Mouse (Mus musculus): ENCODE measurements around the gene Ankmy1.

Ankmy1 gene

DNA sequence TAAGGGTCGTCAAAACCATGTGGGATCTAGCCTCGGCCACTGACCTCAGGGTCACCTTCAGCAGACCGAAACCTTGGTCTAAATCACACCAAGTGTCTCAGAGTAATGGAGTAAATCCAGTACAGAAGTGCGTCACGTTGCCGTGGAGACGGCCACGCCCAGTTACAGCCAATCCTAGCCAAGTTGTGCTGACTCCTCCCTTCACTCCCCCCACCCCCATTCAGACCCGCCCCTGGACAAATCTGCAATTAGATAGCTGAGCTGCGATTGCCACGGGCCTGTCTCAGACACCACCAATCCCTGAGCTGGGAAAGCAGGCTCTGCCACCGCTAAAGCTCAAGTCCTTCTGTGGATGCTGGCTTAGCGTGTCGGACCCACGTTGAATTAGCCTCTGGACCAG lies at the start of gene Ankmy1:
Ankmy1 (minus strand) TSS at position 121 of the 400 bp plus-strand sequence.
- in situ Hi-C loops (cut with MboI, MseI): loop anchor here (25.0 kb wide), 1 partner anchor 1490 kb away; the partner anchor contains the start of gene Hes6

DNA sequence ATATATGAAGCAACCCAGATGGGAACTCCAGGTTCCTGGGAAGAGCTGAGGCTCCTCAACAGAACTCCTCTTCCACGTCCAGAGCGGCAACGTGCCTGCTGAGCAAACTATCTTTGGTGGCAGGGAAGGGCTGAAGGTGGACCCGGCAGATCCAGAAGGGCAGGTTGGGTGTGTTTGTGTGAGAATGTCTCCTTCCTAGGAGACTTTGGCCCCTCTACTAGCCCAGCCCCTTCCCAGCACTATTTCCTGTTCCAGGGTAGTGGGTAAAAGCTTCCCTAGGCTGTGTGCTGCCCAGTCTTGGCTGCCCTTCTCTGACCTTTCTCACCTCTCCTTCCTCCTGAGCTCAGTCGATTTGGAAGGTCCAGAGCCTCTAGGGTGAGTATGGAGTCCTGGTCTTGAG lies 47.9 kb upstream of the Ankmy1 start, which contains the start of gene Gpr35:
Gpr35 (plus strand) TSS at position 259 of the 400 bp plus-strand sequence.
- in situ Hi-C loops (cut with MboI, MseI): no loop called here

DNA sequence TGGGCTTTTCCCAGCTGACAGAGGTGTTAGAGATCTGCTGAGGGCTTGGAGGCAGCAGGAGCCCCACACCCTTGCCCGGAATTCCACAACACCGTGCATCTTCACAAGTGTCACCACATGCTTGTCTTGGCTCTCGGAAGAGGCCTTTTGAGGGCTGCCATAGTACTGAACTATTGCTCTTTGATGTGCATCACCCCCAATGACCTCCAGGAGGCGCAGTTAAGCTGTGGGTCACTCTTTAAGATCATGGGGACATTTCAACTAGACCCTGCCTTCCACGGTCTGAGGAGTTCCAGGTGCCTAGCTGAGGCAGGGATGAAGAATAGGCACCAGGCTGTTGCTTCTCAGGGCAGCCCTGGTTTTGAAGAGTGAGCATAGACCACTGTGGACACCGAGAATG lies 46.7 kb upstream of the Ankmy1 start:
- in situ Hi-C loops (cut with MboI, MseI): no loop called here

DNA sequence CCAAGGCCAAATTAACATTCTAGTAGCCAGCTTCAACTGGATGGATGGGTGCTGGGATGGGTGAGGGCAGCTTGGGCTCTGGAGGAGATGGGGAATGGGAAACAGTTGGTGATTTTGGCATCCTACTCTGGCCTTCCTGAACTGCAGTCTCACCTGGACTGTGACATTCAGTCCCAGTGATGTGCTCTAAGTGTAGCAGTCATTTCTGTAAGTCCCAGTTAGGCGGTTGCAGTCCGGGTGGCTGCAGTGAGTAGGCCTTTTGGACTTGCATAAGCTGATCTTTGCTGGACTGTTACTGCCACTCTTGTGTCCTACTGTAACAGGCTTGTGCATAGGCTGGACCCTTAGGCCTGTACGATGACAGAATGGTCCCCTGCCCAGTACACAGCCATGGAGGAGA lies 45.3 kb upstream of the Ankmy1 start:
- in situ Hi-C loops (cut with MboI, MseI): no loop called here

DNA sequence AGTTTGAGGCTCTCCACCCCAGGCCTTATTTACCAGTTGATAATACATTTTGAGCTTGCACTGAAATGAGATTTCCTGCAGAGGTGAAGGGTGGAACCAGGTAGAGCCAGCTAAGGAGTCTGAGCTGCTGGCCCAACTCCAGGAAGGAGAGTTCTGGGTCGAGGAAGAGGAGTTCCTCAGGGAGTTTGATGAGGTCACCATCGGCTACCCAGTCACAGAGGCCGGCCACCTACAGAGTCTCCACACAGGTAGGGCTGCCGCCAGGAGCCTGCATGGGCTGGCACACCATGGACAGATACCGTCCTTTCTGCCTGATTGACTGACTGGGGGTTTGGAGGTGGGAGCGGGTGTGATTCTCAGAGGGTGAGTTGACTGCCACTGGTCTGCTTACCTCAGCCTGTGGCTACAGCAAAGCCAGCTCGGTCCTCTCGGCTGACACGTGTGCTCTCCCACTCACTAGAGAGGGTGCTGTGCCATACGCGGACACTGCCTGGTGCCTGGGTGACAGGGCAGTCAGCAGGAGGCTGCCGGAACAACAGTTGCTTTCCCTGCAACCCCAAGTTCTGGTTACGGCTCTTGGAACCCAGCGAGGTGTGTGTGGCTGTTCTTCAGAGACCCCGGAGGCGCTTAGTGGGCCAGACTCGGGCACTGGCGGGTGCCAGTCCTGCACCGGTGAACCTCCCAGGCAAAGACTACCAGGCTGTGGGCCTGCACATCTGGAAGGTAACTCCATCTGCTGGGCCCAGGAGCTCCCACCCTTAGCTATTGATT lies 40.7 kb upstream of the Ankmy1 start:
- in situ Hi-C loops (cut with MboI, MseI): no loop called here

DNA sequence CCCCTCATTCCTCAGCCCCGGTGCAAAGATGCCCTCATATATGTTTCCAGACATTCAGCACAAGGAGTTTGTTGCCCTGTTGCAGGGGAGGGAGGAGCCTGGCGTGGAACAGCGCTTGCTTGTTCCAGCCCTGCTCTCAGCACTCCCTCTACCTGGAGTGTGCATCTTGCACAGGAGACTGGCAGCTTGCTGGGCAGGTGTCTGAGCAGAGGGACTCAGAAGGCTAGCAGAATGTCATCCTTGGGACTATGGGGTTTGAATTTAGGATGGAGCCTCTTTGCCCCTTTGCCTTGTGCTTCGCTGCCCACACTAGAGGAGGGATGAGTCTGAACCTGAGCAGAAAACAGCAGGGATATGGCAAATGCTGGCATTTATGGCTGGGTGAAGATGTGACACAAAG lies 37.0 kb upstream of the Ankmy1 start:
- in situ Hi-C loops (cut with MboI, MseI): no loop called here

DNA sequence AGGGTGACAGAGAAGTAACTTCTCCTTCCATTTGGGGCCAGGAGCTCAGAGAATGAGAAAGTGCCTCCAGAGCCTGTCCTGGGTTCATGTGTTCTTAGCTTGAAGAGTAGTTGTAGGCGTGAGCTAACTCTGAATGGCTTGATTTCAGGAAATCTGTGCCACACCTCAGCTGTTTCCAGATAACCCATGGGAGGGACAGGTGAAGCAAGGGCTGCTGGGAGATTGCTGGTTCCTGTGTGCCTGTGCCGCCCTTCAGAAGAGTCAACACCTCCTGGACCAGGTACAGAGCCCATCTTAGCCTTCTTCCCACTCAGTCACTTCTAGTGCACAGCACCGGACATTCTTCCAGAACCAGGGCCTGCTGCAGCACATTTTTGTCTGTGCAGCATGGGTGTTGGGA lies 35.1 kb upstream of the Ankmy1 start:
- in situ Hi-C loops (cut with MboI, MseI): no loop called here

DNA sequence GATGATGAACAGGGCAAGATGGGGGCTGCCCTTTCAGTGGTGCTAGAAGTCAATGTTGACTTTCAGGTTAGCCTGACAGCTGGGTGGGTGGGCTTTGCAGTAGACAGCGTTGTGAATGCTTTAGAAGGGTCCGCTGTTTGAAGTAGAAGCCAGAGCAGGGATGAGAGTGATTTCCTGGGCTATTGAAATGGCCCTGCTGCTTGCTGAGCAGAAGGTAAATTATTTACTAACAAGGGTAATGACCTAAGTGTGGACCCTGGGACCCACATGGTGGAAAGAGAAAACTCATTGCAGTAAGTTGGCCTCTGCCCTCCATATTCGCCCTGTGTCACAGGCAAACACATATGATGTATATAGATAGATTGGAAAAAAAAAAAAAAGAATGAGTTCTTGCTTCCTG lies 33.8 kb upstream of the Ankmy1 start:
- in situ Hi-C loops (cut with MboI, MseI): no loop called here

DNA sequence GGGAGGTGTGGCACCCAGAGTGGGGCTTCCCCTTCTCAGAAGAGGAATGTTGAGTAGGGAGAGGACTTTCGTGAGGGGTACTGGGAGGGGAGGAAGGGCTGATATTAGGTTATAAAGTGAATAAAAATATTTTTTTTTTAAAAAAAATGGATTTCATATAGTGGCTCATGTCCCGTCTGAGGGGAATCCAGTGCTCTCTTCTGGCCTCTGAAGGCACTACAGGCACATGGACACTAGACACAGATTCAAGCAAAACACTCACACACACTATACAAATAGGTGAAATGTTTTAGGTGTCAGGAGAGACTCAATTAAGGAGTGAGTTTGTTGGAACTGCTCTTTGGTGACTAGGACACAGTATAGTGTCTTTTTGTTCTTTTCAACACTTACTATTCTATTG lies 33.3 kb upstream of the Ankmy1 start:
- in situ Hi-C loops (cut with MboI, MseI): no loop called here

DNA sequence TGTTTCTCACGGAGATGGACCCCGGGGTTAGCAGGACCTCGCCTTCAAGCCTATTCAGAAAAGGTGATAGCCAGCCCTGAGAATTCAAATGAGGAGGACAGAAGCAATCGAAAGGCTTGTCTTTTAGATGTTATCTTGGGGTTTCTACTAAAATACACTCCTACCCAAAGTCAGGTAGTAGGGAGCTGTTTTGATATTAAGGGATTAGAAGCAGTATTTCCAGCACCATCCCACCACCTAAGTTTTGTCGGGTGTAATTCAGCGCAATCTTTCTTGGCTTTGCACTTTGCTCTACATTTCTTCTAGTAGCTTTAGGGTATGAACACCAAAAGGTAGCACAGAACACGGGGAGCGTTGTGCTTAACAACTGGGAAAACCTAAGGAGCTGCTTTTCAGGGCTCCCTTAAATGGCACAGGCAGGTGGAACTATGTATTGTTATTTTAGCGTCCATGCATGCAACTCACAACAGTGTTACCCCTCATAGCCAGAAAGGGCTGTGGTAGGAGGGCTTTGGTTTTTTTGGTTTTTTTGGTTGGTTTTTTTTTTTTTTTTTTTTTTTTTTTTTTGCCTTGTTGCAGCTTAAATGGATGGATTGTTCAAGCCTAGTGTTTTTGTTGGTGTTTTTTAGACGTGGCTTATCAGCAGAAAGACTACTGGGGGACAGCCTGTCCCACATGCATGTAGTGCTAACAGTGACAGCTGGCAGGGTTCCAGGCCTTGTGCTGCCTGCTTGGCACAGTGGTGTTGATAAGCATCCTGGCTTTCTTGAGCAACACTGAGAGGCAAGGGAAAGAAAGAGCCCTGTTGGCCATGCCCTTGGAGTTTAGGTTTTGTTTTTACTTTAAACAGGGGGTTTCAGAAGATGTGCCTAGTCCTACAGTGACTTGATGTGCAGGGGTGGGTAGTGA lies 32.6 kb upstream of the Ankmy1 start:
- in situ Hi-C loops (cut with MboI, MseI): no loop called here

DNA sequence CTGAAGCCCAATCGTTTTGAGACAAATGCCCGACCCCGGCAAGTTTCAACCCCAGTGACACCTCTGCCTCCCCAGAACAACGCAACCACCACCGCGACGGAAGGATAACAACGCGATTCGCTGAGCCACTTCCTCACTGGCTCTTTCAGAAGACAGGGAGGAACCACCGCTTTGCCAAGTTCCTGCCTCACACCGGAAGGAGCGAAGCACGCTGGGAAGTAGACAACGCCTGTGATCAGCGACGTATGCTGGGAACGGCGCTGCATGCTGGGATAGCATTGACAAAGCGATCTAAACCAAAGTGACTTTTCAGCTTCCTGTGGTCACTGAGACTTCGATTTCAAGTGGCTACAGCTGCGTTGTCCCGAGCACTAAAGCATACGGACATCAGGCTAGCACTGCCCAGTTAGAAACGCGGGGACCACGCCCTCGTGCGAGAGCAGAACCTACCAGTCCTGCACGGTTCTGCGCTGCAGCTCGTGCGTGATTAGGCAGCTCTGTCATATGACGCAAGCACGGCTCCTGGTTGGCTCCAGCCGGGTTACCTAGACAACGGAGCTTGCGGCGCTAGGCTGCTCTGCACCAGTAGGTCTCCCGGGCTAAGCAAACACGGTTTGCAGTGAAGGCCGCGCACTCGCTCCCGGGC lies 31.6 kb upstream of the Ankmy1 start, which contains the start of gene Capn10:
Capn10 (plus strand) TSS at position 195 of the 646 bp plus-strand sequence.
- in situ Hi-C loops (cut with MboI, MseI): no loop called here

DNA sequence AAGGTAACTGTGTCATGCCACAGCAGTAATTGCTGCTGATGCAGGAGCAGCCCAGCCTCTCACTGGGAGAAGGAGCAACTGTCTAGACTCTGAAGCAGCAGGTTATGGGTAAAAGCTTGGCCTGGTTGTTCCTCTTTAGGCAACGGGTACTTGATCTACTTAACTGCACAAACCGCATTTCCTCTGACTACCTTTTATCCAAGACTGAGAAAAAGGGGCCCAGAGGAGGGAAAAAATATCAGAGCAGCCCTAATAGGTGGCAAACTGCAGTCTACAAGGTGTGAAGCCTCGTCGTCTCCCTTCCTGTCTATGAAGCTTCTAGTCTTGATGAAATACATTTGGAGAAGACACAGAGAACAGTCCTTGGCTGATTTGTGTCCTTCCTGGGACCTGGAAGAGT lies 30.9 kb upstream of the Ankmy1 start:
- in situ Hi-C loops (cut with MboI, MseI): no loop called here

DNA sequence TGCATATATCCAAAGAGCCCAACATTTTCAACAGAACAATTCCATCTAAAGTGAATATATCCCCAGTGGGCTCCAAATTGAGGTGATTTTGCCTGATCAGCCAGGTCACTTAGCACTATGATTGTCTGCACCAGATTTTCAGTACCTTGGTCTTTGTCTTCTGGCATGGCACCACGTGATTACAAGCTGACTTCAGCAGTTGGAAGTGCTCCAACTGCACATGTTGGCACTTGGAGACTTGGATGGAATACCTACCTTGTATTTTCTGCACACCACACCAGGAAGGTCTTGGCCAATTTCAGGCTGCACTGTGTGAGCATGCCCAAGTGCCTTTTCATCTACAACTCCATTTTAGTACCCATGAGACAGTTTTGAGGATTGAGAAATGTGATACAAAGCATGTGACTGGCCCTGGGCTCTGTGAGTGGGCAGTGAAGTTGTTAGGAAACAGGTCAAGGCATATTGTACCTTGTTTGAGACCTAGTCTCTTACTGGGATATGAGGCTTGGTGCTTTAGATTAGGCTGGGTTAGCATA lies 27.5 kb upstream of the Ankmy1 start:
- in situ Hi-C loops (cut with MboI, MseI): no loop called here

DNA sequence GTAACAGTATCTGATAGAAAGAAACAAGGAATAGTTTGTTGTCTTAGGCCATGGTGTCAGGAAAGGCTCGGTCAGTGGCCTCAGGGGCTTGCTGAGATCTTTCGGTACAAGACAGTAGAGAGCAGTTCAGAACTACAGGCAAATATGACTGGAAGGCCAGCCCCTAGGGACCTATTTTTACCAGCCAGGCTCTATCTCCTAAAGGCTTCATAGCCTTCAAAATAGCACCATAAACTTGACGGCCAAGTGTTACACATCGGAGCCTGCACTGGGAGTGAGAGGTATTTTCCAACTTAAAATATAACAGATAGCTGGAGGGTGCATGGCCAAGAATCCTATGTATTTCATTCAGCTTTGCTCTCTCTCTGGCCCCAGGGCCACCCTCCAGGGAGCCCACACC lies 18.8 kb upstream of the Ankmy1 start:
- in situ Hi-C loops (cut with MboI, MseI): loop anchor here (25.0 kb wide), 1 partner anchor 1509 kb away; the partner anchor contains the start of gene Hes6

DNA sequence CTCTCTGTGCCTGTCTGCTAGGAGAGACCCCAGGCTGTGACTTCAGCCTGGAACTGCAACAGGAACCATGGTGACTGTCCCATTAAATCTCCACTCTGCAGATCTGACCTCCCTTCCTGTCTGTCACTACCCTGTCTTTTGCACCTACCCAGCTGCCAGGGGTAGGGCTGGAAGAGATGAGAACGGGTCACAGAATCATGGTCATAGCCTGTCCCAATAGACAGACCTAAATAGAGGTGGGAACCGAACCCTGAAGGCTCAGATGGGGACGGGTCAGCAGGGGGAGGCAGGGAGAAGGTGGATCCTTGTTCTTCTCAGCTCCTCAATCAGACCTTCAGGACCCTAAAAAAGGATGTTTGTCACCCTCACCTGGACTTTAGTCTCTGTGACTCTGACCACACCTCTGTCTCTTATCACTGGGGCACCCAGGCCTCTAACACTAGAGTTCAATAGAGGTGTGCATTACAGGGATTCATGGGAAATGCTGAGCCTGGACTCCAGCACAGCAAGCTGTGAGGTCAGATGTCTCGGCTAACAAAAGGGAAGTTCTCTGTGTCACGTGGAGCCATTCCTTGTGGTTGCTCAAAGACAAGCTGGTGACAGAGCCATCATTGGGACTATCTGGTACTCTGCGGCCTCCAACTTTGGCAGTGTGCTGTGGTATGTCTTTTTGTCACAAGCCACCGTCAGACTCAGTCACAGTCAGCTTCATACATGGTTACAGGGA lies 17.9 kb upstream of the Ankmy1 start:
- in situ Hi-C loops (cut with MboI, MseI): loop anchor here (25.0 kb wide), 1 partner anchor 1508 kb away; the partner anchor contains the start of gene Hes6

DNA sequence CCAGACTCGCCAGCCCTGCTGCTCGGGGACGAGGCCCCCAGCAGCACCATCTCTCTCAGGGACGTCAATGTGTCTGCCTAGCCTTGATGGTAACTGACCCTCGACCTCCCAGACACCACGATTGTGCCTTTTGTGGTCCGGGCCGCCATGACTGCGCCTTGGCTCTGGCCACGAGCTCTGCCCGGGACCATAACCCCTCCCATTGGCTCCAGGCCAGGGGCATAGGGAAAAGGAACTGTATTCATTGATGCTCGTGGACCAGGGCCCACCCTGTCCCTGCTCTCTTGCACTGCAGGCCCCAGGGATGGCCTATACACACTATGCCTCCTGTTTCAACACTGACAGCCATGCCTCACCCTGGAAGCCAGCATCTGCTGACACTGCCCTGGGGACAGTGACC lies 17.1 kb upstream of the Ankmy1 start:
- in situ Hi-C loops (cut with MboI, MseI): loop anchor here (25.0 kb wide), 1 partner anchor 1507 kb away; the partner anchor contains the start of gene Hes6

DNA sequence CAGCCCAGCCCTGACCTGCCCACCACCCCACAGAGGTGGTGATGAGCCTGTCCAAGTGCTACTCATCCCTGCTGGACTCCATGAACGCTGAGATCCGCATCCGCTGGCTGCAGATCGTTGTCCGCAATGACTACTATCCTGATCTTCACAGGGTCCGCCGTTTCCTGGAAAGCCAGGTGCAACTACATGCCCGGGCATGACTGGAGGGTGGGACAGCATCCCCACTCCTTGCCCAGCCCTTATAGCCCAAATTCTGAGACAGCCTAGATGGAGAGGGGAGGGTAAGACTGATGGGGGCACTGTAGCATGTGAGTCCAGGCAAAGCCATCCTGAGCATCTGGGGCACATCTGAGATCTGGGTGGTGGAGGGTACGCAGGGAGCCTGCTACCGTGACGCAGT lies 16.4 kb upstream of the Ankmy1 start:
- in situ Hi-C loops (cut with MboI, MseI): loop anchor here (25.0 kb wide), 1 partner anchor 1507 kb away; the partner anchor contains the start of gene Hes6

DNA sequence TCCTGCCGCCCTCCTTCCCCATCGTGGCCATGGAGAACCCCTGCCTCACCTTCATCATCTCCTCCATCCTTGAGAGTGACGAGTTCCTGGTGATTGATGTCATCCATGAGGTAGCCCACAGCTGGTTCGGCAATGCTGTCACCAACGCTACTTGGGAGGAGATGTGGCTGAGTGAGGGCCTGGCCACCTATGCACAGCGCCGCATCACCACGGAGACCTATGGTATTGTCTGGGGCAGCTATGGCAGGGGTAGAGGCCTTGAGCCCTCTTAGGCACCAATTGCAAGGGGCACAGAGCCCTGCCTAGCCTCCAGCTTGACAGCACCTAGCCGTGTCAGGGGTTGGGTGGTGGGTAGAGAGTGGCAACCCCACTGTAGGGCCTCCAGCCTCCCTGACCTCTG lies 14.0 kb upstream of the Ankmy1 start:
- in situ Hi-C loops (cut with MboI, MseI): loop anchor here (25.0 kb wide), 1 partner anchor 1504 kb away; the partner anchor contains the start of gene Hes6

DNA sequence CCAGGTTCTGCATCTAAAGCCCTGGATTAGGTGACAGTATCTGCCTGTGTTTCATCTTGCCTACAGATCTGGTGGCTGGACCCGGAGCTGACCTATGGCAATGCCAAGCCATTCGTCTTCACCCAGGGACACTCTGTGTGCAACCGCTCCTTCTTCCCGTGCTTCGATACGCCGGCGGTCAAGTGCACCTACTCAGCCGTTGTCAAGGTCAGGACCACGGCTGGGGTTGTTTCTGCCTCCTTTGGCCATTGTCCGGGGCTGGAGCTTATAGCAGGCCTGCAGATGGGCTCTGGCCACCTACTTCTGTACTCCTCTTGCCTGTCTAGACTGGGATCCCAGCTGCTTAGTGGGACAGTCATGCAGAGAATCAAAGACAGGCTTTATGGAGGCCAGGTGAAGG lies 12.3 kb upstream of the Ankmy1 start:
- in situ Hi-C loops (cut with MboI, MseI): loop anchor here (25.0 kb wide), 1 partner anchor 1503 kb away; the partner anchor contains the start of gene Hes6

DNA sequence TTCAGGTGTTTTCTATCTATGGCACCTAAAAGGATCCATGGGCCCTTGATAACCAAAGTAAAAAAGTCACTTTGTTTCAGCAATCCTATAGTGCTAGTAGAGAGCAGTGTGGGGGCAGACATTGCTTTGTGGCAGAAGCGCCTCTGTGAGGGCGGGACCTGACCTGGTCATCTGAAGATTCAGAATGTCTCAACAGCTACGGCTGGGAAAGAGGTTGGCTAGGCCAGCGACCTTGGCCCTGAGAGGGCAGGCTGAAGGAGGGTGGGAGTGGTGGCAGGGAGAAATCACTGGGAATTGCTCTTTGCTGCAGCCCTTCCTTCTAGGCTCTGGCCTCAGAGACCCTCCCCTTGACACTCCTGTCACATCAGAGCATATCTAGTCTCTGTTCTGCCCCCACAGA lies 11.5 kb upstream of the Ankmy1 start:
- in situ Hi-C loops (cut with MboI, MseI): loop anchor here (25.0 kb wide), 1 partner anchor 1502 kb away; the partner anchor contains the start of gene Hes6
